Mouse (Mus musculus) gonadal fat pad, adult 2 months (tissue): Measurements from ENCODE around the gene Fbxw7. TPM values are rescaled to one million over a fixed set of nuclear protein-coding genes. Genes with fewer than 3 reads are reported as not detected.
A peak's percentile ranks its signal among the peaks of the same experiment; 100 is the strongest.
"Not testable (repeated sequence)": the region's sequence is repeated elsewhere in the genome, so short reads cannot be mapped to it uniquely, and the experiment has no call there.

Experiments used
- DNase-seq: peaks from one replicate; pipeline ENCODE4 v3.0.0-alpha.2; 2012; ENCODE audit warnings: low read depth
- polyA plus RNA-seq: library from polyadenylated mRNA; depleted of rRNA; stranded (reverse); fragments of >200 nt; gene quantifications from 2 replicates; pipeline ENCODE4 v1.2.3, GENCODE M21; 2012

Fbxw7 gene
- polyA plus RNA-seq, 1 experiment, result 4.9 TPM

DNA sequence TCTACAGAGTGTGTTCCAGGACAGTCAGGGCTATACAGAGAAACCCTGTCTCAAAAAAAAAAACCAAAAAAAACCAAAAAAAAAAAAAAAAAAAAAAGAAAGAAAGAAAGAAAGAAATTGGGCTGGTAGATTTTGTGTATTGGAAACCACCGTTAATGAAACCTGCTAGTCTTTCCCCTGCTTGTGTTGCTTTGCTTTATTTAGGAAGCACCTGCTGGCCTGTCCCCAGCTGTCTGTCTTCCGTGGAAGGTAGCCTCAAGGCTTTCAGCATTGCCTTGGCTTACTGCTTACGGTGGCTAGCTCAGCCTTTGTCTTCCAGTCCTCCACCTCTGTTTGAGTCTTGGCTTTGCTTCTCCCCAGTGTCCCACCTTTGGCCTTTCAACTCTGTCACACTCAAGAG is 11.9 kb downstream of the Fbxw7 start:
- DNase-seq, result no peak

DNA sequence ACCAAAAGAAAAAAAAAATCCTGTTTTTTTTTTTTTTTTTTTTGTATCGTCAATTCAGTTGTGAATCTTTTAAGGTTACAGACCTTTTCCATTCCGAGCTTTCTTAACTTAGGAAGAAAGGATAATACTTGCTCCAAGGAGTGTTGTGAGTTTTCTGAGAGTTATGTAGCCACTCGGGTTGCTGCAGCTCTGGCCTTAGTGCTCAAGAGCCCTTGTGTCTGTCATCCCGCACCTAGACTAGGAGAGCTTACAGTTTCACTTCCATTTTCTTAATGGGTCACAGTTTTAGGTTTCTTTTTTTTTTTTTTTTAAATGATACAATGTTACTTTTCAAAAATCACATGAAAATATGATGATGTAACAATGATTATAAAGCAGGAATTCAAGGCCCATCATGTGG is 12.5 kb downstream of the Fbxw7 start:
- DNase-seq, result no peak

DNA sequence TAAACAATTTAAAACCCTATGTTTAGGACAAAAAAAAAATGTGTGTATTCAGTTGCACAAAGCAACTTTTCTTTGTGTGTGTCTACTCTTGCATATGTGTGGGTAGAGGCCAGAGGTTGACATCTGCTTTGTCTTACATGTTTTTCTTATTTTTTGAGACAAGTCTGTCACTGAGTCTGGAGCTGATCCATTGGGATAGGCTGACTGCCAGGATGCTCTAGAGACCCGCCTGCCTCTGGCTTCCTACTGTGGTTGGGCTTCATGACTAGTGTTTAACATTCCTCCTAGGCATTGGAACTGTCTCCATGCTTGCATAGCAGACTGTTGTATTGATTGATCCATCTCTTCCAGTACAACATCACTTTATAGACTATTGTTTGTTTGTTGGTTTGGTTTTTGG is 14.3 kb downstream of the Fbxw7 start:
- DNase-seq, result no peak

GRCm38 (mm10) chr3:84836029-84836428 is 21.0 kb downstream of the Fbxw7 start:
- no peak for DNase-seq

DNA sequence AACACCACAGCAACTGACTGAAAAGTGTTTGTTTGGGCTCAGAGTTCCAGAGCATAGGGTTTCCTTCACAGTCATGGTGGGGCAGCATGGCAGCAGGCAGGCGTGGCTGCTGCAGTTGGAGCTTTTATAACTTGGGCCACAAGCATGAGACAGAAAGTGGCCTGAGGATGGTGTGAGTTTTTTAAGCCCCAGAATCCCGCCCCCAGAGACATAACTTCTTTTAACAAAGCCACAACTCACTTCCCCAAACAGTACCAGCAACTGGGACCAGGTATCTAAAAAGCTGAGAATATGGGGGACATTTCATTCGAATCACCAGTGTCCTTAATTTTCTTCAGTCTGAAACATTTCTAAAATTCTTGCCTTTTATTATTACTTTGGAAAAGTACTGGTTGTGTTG is 22.9 kb downstream of the Fbxw7 start:
- DNase-seq, result no peak

GRCm38 (mm10) chr3:84839499-84839898 is 24.4 kb downstream of the Fbxw7 start:
- DNase-seq, result no peak

GRCm38 (mm10) chr3:84841271-84841670 is 26.2 kb downstream of the Fbxw7 start:
- no peak for DNase-seq

DNA sequence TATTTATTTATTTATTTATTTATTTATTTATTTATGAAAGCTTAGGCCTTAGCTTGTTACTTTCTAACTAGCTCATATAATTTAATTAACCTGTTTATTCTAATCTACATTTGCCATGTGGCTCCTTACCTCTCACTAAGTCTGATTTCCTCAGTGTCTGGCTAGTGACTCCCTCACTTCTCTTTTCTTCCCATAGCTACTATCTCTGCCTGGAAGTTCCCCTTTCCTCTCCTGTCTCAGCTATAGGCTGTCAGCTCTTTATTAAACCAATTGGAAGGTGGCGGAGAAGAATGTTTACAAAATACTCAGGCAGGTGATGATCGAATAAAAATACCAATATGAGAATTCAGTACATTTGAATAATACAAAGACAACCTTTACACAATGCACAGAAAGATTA is 27.7 kb downstream of the Fbxw7 start:
- no peak for DNase-seq

- peak; percentile 30 for DNase-seq
Observed at GRCm38 (mm10) chr3:84843594-84843993, 28.5 kb downstream of the Fbxw7 start.

GRCm38 (mm10) chr3:84848798-84849197 is 33.7 kb downstream of the Fbxw7 start:
- DNase-seq, result no peak

- DNase-seq, result no peak
Observed at GRCm38 (mm10) chr3:84850418-84850817, 35.4 kb downstream of the Fbxw7 start.

GRCm38 (mm10) chr3:84851801-84852200 is 36.7 kb downstream of the Fbxw7 start:
- no peak for DNase-seq

DNA sequence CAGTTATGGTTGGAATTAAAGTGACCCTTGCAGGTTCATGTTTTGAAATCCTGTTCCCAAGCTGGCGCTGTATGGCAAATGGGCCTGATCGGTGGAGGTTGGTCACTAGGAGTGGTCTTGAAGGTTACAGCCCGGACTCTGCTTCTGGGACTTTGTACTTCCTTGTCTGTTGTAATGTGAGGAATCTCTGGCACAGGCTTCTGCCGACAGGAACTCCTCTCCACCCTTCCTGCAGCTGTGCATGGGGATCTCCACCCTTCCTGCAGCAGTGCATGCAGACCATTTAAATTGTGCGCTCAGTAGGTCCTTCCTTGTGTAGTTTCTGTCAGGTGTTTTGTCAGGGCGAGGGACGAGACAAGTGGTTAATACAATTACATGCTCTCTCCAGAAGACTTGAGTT is 37.8 kb downstream of the Fbxw7 start:
- no peak for DNase-seq

DNA sequence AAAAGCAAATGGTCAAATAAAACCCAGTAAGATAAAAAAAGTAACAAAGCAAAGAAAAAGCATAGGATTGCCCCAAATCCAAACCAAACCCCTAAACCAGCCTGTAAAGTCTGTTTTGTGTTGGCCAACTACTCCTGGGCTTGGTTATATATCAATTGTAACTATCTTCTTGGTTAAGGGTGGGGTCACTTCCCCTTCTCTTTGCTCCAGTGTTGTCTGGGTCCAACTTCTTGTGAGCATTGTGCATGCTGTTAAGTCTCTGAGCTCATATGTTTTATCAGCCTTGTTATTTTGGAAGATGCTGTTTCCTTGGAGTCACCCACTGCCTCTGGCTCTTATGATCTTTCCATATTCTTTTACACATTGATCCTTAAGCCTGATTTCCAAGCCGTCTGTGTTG is 39.4 kb downstream of the Fbxw7 start:
- no peak for DNase-seq

DNA sequence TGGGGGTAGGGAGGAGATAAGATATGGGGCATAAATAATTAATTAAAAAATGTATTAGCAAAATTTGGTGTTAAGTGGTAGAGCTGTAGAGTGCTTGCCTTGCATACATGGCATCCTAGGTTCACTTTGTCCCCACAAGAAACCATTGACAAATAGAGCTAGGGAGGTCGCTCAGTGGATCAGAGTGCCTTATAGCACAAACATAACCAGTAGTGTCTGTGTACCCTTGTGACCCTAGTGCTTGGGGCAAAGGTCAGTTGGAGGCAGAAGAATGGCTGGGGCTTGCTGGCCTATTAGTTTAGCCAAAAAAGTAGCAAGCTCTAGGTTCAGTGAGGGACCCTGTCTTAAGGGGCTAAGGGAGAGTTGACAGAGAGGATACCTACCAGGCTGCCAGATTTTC is 45.6 kb downstream of the Fbxw7 start:
- no peak for DNase-seq

- not testable (repeated sequence) for DNase-seq
Observed at GRCm38 (mm10) chr3:84861817-84862216, 46.7 kb downstream of the Fbxw7 start.

- DNase-seq, result no peak
Observed at GRCm38 (mm10) chr3:84865684-84866083, 50.6 kb downstream of the Fbxw7 start.

- no peak for DNase-seq
Observed at GRCm38 (mm10) chr3:84866866-84867265, 51.8 kb downstream of the Fbxw7 start.

- no peak for DNase-seq
Observed at GRCm38 (mm10) chr3:84867434-84867975, 52.4 kb downstream of the Fbxw7 start.

GRCm38 (mm10) chr3:84867991-84868390 is 52.9 kb downstream of the Fbxw7 start:
- no peak for DNase-seq

GRCm38 (mm10) chr3:84870126-84870525 is 55.1 kb downstream of the Fbxw7 start:
- no peak for DNase-seq

GRCm38 (mm10) chr3:84875306-84875705 is 60.2 kb downstream of the Fbxw7 start:
- DNase-seq, result no peak

DNA sequence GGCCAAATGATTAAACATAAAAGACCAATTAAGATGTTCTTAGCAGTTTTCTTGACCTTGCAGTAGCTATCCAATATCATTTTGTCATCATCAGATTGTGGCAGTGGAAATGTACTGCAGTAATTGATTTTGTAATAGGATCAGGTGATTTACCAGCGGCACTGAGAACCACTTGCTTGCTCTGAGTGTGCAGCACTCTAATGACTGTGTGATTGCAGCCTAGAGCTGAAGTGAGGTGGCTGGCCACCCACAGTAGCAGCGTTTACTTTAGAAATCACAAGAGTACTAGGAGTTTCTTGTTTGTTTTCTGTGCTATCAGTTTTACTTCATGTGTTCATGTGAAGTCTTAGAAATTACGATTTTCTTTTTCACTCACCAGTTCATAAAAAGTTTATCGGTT is 61.1 kb downstream of the Fbxw7 start:
- DNase-seq, result no peak

DNA sequence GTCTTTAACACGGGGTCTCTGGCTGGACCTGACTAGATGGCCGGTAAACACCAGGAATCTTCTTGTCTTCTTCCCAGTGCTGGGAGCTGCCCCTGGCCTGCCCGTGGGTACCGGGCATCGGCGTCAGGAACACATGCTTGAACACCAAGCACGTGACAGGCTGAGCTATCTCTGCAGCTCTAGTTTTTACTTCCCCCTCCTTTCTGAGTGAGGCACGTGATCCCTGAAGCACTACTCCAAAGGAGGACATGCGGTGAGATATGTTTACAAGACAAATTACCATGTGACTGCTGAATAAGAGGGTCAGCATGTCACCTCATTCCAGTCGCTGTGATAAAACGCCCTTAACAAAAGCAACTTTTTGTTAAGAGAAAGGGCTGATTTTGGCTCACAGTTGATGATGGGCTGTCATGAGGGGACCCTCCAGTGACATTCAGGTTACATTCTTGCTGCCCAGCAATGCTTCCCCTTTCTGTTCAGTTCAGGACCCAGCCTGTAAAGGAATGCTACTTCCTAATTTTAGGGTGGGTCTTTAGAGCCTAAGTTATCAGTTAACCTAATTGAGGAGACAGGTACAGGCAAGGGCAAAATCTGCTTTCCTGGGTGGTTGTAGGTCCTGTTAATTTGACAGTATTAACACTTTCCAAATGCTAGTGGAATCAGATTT is 68.9 kb downstream of the Fbxw7 start:
- DNase-seq, result no peak
